Mouse (Mus musculus) stomach, postnatal 0 days (tissue): ENCODE results near the gene Tuba3a. TPM values are rescaled to one million over a fixed set of nuclear protein-coding genes. Genes with fewer than 3 reads are reported as not detected.

ENCODE experiments used
- ATAC-seq: fragments of 200-750 bp; cut with Nextera tagmentation; 2 replicates; pipeline ENCODE4 v1.8.0; 2017; ENCODE audit not compliant: low FRiP score, low TSS enrichment
- DNase-seq: peaks from one replicate; pipeline ENCODE4 v3.0.0-alpha.2; 2016; ENCODE audit warnings: low spot score
- H3K27ac ChIP-seq: fragments of 300-500 bp; sonication (generic); replicated peaks from 2 replicates; pipeline ENCODE4 v1.5.1; 2014; ENCODE audit warnings: mild to moderate bottlenecking, control low read depth
- H3K27me3 ChIP-seq: fragments of 300-500 bp; sonication (generic); 2 replicates; pipeline ENCODE4 v1.6.1; 2014; ENCODE audit warnings: low read length; ENCODE audit not compliant: control insufficient read depth, insufficient read depth
- H3K36me3 ChIP-seq: fragments of 300-500 bp; sonication (generic); 2 replicates; pipeline ENCODE4 v1.6.1; 2014; ENCODE audit warnings: low read length, mixed read lengths; ENCODE audit not compliant: control insufficient read depth, insufficient read depth
- H3K4me1 ChIP-seq: fragments of 300-500 bp; sonication (generic); replicated peaks from 2 replicates; pipeline ENCODE4 v1.6.1; 2014; ENCODE audit warnings: antibody characterized with exemption; ENCODE audit not compliant: control insufficient read depth, insufficient read depth
- H3K4me2 ChIP-seq: fragments of 300-500 bp; sonication (generic); replicated peaks from 2 replicates; pipeline ENCODE4 v1.6.1; 2014; ENCODE audit warnings: low read depth, mild to moderate bottlenecking, control low read depth, moderate library complexity
- H3K4me3 ChIP-seq: fragments of 300-500 bp; sonication (generic); 2 replicates; pipeline ENCODE4 v1.5.1; 2014; ENCODE audit warnings: low read depth, low read length, control low read depth
- H3K9ac ChIP-seq: fragments of 300-500 bp; sonication (generic); 2 replicates; pipeline ENCODE4 v1.6.1; 2014; ENCODE audit warnings: mild to moderate bottlenecking, low read length, control low read depth, mixed read lengths
- H3K9me3 ChIP-seq: fragments of 300-500 bp; sonication (generic); 2 replicates; pipeline ENCODE4 v1.6.1; 2016; ENCODE audit warnings: low read length; ENCODE audit not compliant: control insufficient read depth
- CTCF ChIP-seq: IDR thresholded peaks from 2 replicates; pipeline ENCODE4 v1.5.1; 2016; ENCODE audit warnings: antibody characterized with exemption, low read depth, mild to moderate bottlenecking, moderate library complexity
- EP300 ChIP-seq: optimal IDR thresholded peaks from 2 replicates; pipeline ENCODE3; 2016; ENCODE audit warnings: antibody characterized with exemption
- WGBS: fragments of 180-500 bp; shearing (Covaris S2); extraction: QIAGEN DNeasy Blood & Tissue Kit; methylation state at CpG from one replicate; pipeline ENCODE4 v1.1.7; 2014; 5-methylcytosine and 5-hydroxymethylcytosine counted together
- polyA plus RNA-seq: library from polyadenylated mRNA; unstranded; fragments of >200 nt; fragmentation: Nextera tagmentation; extraction: Ambion mirVana; gene quantifications from 2 replicates; pipeline ENCODE4 v1.2.1, GENCODE M21; 2015

Tuba3a gene
- polyA plus RNA-seq, 1 experiment from 2014 or later = 0.15 TPM

- ATAC-seq (no peak), DNase-seq (no peak)
- H3K4me2 ChIP-seq = no peak overlapping the region
- no peaks in the 10 kb centered on the region for H3K4me1 ChIP-seq
- H3K27ac ChIP-seq = no peak overlapping the region
- no peaks in the 10 kb centered on the region for H3K9me3 ChIP-seq
- WGBS = 85% methylated on average over 8 of the region's 8 CpGs
- no peaks in the 10 kb centered on the region for H3K36me3 ChIP-seq
- no peak overlapping the region for H3K9ac ChIP-seq
- H3K4me3 ChIP-seq = no peak overlapping the region
- no peak for TF ChIP-seq CTCF
- no peaks in the 10 kb centered on the region for H3K27me3 ChIP-seq
Observed at GRCm38 (mm10) chr6:125241566-125241965, 44.3 kb downstream of the Tuba3a start.

- WGBS = 76% methylated on average over 5 of the region's 5 CpGs
- H3K36me3 ChIP-seq = no peaks in the 10 kb centered on the region
- ATAC-seq (no peak), DNase-seq (no peak)
- H3K4me1 ChIP-seq = no peaks in the 10 kb centered on the region
- no peaks in the 10 kb centered on the region for H3K27me3 ChIP-seq
- H3K4me2 ChIP-seq = no peak overlapping the region
- no peak overlapping the region for H3K4me3 ChIP-seq
- no peak overlapping the region for H3K27ac ChIP-seq
- no peaks in the 10 kb centered on the region for H3K9me3 ChIP-seq
- TF ChIP-seq CTCF = no peak
- TF ChIP-seq EP300 = no peak
- no peak overlapping the region for H3K9ac ChIP-seq
Observed at GRCm38 (mm10) chr6:125240617-125241016, 45.2 kb downstream of the Tuba3a start.

GRCm38 (mm10) chr6:125239547-125239946 lies 46.3 kb downstream of the Tuba3a start:
- DNase-seq = no peak
- TF ChIP-seq EP300 (no peak), CTCF (no peak)
- no peak overlapping the region for H3K9ac ChIP-seq
- no peaks in the 10 kb centered on the region for H3K4me1 ChIP-seq
- H3K27me3 ChIP-seq = no peaks in the 10 kb centered on the region
- no peaks in the 10 kb centered on the region for H3K36me3 ChIP-seq
- H3K27ac ChIP-seq = no peak overlapping the region
- H3K9me3 ChIP-seq = no peaks in the 10 kb centered on the region
- no peak for ATAC-seq
- no peak overlapping the region for H3K4me3 ChIP-seq
- no peak overlapping the region for H3K4me2 ChIP-seq
- WGBS = 95% methylated on average over 5 of the region's 5 CpGs

GRCm38 (mm10) chr6:125238396-125238795 lies 47.4 kb downstream of the Tuba3a start:
- Histone ChIP-seq H3K9me3 (no peaks in the 10 kb centered on the region), H3K4me1 (no peaks in the 10 kb centered on the region), H3K4me3 (no peak overlapping the region), H3K27me3 (no peaks in the 10 kb centered on the region), H3K4me2 (no peak overlapping the region), H3K27ac (no peak overlapping the region), H3K36me3 (no peaks in the 10 kb centered on the region), H3K9ac (no peak overlapping the region)
- TF ChIP-seq CTCF = no peak
- TF ChIP-seq EP300 = no peak
- no peak for DNase-seq
- no peak for ATAC-seq
- WGBS = 56% methylated on average over 6 of the region's 6 CpGs

GRCm38 (mm10) chr6:125237421-125237820 lies 48.4 kb downstream of the Tuba3a start:
- DNase-seq = no peak
- no peak overlapping the region for H3K4me2 ChIP-seq
- no peaks in the 10 kb centered on the region for H3K36me3 ChIP-seq
- H3K9me3 ChIP-seq = no peaks in the 10 kb centered on the region
- ATAC-seq = no peak
- no peak overlapping the region for H3K9ac ChIP-seq
- H3K27me3 ChIP-seq = no peaks in the 10 kb centered on the region
- 81% methylated on average over 4 of the region's 4 CpGs for WGBS
- no peaks in the 10 kb centered on the region for H3K4me1 ChIP-seq
- H3K27ac ChIP-seq = no peak overlapping the region
- TF ChIP-seq CTCF (no peak), EP300 (no peak)
- H3K4me3 ChIP-seq = no peak overlapping the region

- Histone ChIP-seq H3K36me3 (no peaks in the 10 kb centered on the region), H3K4me1 (no peaks in the 10 kb centered on the region), H3K27me3 (no peaks in the 10 kb centered on the region), H3K4me2 (no peak within 1 kb of the TSS), H3K4me3 (no peak within 1 kb of the TSS), H3K27ac (no peak within 1 kb of the TSS), H3K9ac (no peak within 1 kb of the TSS), H3K9me3 (no peaks in the 10 kb centered on the region)
- DNase-seq (no peak), ATAC-seq (no peak)
- no peak for TF ChIP-seq CTCF
- no peak for TF ChIP-seq EP300
- WGBS = 53% methylated on average over 6 of the region's 6 CpGs
Observed at GRCm38 (mm10) chr6:125236782-125237181, 49.1 kb downstream of the Tuba3a start, which contains the start of gene Cd27. TSS of gene Cd27 (minus strand) at chr6:125237010.
